Mouse (Mus musculus) kidney, adult 2 months (tissue): ENCODE measurements around the gene Vps13d.

Source experiments
- CTCF ChIP-seq: fragments of 200-500 bp; conservative IDR thresholded peaks from 2 replicates; pipeline ENCODE4 v1.5.1; 2011; ENCODE audit warnings: low read depth, mild to moderate bottlenecking, control low read depth, low read length, moderate library complexity, mixed read lengths; ENCODE audit not compliant: insufficient read depth, insufficient read length
- POLR2A ChIP-seq: fragments of 200-500 bp; IDR thresholded peaks from one replicate; pipeline ENCODE4 v1.6.1; 2011; ENCODE audit warnings: low read depth, low read length, control low read depth

DNA sequence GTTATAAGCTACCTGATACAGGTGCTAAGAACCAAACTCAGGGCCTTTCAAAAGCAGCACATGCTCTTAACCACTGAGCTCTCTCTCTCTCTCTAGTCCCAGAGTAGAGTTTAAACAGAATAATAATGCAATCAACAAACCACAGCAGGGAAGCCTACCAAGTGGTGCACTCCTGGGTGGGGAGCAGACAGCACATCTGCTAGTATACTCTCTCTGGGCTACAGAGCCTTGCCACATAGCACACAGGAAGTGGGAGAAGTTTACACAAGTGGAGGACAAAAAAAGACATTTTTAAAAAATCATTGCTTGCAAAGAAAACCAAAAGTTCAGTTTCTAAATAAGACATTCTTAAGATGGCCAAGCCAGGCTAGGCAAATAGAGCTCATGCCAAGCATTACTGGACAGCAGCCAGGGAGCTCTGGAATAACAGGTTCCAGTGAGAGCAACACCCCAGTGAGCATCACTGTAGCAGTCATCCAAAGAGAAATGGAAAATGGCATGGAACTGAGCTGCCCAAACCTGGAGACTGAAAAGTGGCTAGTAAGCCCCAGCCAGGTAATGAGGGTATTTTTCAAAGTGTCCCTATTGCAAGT lies 64.8 kb downstream of the Vps13d start:
- TF ChIP-seq CTCF = no peak
- no peak for TF ChIP-seq POLR2A
